In the genomic region with DNA sequence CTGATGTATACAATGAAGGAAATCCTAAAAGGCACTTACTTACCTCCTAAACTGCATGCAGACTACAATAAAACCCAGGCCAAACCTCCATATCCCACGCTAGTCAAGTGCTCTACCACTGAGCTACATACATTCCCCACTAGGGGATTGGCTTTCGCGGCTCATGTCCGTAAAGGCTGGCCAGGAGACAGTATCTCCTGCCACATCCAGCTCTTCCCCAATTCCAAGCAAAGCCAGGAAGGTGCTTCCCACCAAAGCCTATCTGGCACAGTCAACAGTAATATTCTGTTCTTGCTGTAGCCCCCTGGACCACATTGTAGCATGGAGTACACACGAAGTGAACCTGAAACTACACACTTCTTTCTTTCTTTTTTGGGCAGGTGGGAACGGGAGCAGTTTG, we compare ENCODE assay signal across 8 mouse cellular contexts. TPM values are rescaled to one million over a fixed set of nuclear protein-coding genes. Genes with fewer than 3 reads are reported as not detected.
DNase-seq lines count a peak whose midpoint lies in the region; ATAC-seq and TF ChIP-seq lines count a peak whose summit lies in the region.

No protein-coding gene starts in this region.

- no peak for TF ChIP-seq CTCF in heart, postnatal 0 days (IDR thresholded peaks at IDR 0.05; ENCODE audit: low read depth)

- H3K4me1 ChIP-seq in heart, embryonic 11.5 days (ENCODE audit: control insufficient read depth, insufficient read depth, low read length): peaks cover 11% of the 10 kb centered on the region
- peaks cover 14% of the 10 kb centered on the region for H3K4me1 ChIP-seq in heart, postnatal 0 days (ENCODE audit: control insufficient read depth, insufficient read depth)
- peaks cover 13% of the 10 kb centered on the region for H3K4me1 ChIP-seq in midbrain, embryonic 11.5 days (ENCODE audit: control insufficient read depth, insufficient read depth, low read length)

- H3K4me2 ChIP-seq in heart, embryonic 11.5 days: peak overlapping the region; percentile 87
- peak overlapping the region; percentile 95 for H3K4me2 ChIP-seq in heart, postnatal 0 days (ENCODE audit: low read depth, low read length)
- H3K4me2 ChIP-seq in midbrain, embryonic 11.5 days: peak overlapping the region; percentile 86

- no peak for ATAC-seq in heart, embryonic 11.5 days (replicated peaks; ENCODE audit: insufficient number of reproducible peaks, low FRiP score, low TSS enrichment)
- ATAC-seq in heart, postnatal 0 days (ENCODE audit: insufficient read depth, low read depth): no peak
- ATAC-seq in midbrain, embryonic 11.5 days (ENCODE audit: low FRiP score): no peak
- ATAC-seq in activated CD4-positive, CD25-positive, alpha-beta regulatory T cell, adult 4 months: no peak

- peak overlapping the region; percentile 76 for H3K4me3 ChIP-seq in heart, embryonic 11.5 days (ENCODE audit: low read depth, low read length)
- H3K4me3 ChIP-seq in heart, postnatal 0 days (ENCODE audit: low read depth, low read length): peak overlapping the region; percentile 87
- H3K4me3 ChIP-seq in midbrain, embryonic 11.5 days (ENCODE audit: low read depth, low read length): peak overlapping the region; percentile 69

- intact Hi-C loops in heart, postnatal 25 days (cut with DNase I): loop anchor here (5.0 kb wide), 1 partner anchor 43 kb away; the partner anchor contains the start of genes Emc1, Mrto4 and Ubr4

- 21% methylated on average over 6 of the region's 6 CpGs for WGBS in heart, embryonic 11.5 days (ENCODE audit: insufficient replicate concordance)
- WGBS in heart, postnatal 0 days: 32% methylated on average over 6 of the region's 6 CpGs
- WGBS in midbrain, embryonic 11.5 days: 23% methylated on average over 6 of the region's 6 CpGs

- DNase-seq in heart, postnatal 25 days (ENCODE audit: low spot score): no peak
- DNase-seq in ES-CJ7 (ENCODE audit: low read depth, low spot score): peak; percentile 51
- DNase-seq in heart, postnatal 0 days (ENCODE audit: low spot score): no peak
- DNase-seq in midbrain, embryonic 11.5 days (ENCODE audit: low spot score, missing footprints): no peak
- no peak for DNase-seq in thymus, postnatal 36 days
- DNase-seq in cerebellum, postnatal 10 days: no peak

- no peak for TF ChIP-seq EP300 in heart, postnatal 0 days (IDR thresholded peaks at IDR 0.05; ENCODE audit: low read depth)

- peaks cover 2% of the 10 kb centered on the region for H3K36me3 ChIP-seq in heart, embryonic 11.5 days (ENCODE audit: control insufficient read depth, insufficient read depth, low read length)
- H3K36me3 ChIP-seq in heart, postnatal 0 days (replicated peaks; ENCODE audit: control insufficient read depth, insufficient read depth, low read length): peaks cover 14% of the 10 kb centered on the region; the same call in 1 of the 2 replicates
- H3K36me3 ChIP-seq in midbrain, embryonic 11.5 days (ENCODE audit: control insufficient read depth, insufficient read depth, low read length): peaks cover 4% of the 10 kb centered on the region

- no peak overlapping the region for H3K27ac ChIP-seq in heart, embryonic 11.5 days (ENCODE audit: low read depth, low read length)
- H3K27ac ChIP-seq in heart, postnatal 0 days (ENCODE audit: low read depth): no peak overlapping the region
- no peak overlapping the region for H3K27ac ChIP-seq in midbrain, embryonic 11.5 days (ENCODE audit: low read depth, low read length)

- H3K27me3 ChIP-seq in heart, embryonic 11.5 days (ENCODE audit: control insufficient read depth, insufficient read depth, low read length): no peaks in the 10 kb centered on the region
- H3K27me3 ChIP-seq in heart, postnatal 0 days (ENCODE audit: control insufficient read depth, insufficient read depth, low read length): no peaks in the 10 kb centered on the region
- H3K27me3 ChIP-seq in midbrain, embryonic 11.5 days (ENCODE audit: control insufficient read depth, insufficient read depth, low read length): no peaks in the 10 kb centered on the region; the same call in 1 of the 2 replicates

- H3K9me3 ChIP-seq in heart, embryonic 11.5 days (replicated peaks; ENCODE audit: control insufficient read depth, low read length): no peaks in the 10 kb centered on the region
- H3K9me3 ChIP-seq in heart, postnatal 0 days (replicated peaks; ENCODE audit: control insufficient read depth, low read length): no peaks in the 10 kb centered on the region
- H3K9me3 ChIP-seq in midbrain, embryonic 11.5 days (ENCODE audit: control insufficient read depth, low read length): no peaks in the 10 kb centered on the region

- H3K9ac ChIP-seq in heart, embryonic 11.5 days (ENCODE audit: low read depth, low read length): peak overlapping the region; percentile 88
- peak overlapping the region; percentile 67; the same call in 1 of the 2 replicates for H3K9ac ChIP-seq in heart, postnatal 0 days (replicated peaks; ENCODE audit: low read depth, low read length)
- H3K9ac ChIP-seq in midbrain, embryonic 11.5 days (ENCODE audit: low read length): peak overlapping the region; percentile 88

RNA-seq across cellular contexts. Expression of gene Pqlc2, which starts 0.9 kb away (rescaled TPM):
- polyA plus RNA-seq in heart, embryonic 11.5 days (2014; fragmentation: Nextera tagmentation; extraction: Ambion mirVana): 11.3 and 12.8 TPM in 2 replicates
- 1 to 10 TPM; 6.4 to 6.6 TPM for total RNA-seq in heart, postnatal 25 days (2021)
- total RNA-seq in heart, postnatal 0 days (2014; rRNA removed; ENCODE audit: low replicate concordance): 6.8 and 20.6 TPM in 2 replicates
- polyA plus RNA-seq in heart, postnatal 0 days (2015; fragmentation: Nextera tagmentation; extraction: Ambion mirVana): 7.7 and 8.3 TPM in 2 replicates
- polyA plus RNA-seq in midbrain, embryonic 11.5 days (2014; fragmentation: Nextera tagmentation; extraction: Ambion mirVana): 12.7 and 12.9 TPM in 2 replicates
- polyA plus RNA-seq in activated CD4-positive, CD25-positive, alpha-beta regulatory T cell, adult 4 months (2017; shearing (Covaris generic)): 1 to 10 TPM; 7.6 to 9.9 TPM

RNA-seq across cellular contexts. Expression of gene Akr7a5, which starts 0.9 kb away (rescaled TPM):
- polyA plus RNA-seq in heart, embryonic 11.5 days (2014; fragmentation: Nextera tagmentation; extraction: Ambion mirVana): 51.1 and 53.7 TPM in 2 replicates
- total RNA-seq in heart, postnatal 25 days (2021): 10 to 100 TPM; 42.6 to 46.8 TPM
- 62.5 and 67.1 TPM in 2 replicates for total RNA-seq in heart, postnatal 0 days (2014; rRNA removed; ENCODE audit: low replicate concordance)
- polyA plus RNA-seq in heart, postnatal 0 days (2015; fragmentation: Nextera tagmentation; extraction: Ambion mirVana): 65.3 and 66.4 TPM in 2 replicates
- polyA plus RNA-seq in midbrain, embryonic 11.5 days (2014; fragmentation: Nextera tagmentation; extraction: Ambion mirVana): 71.6 and 78.5 TPM in 2 replicates
- polyA plus RNA-seq in activated CD4-positive, CD25-positive, alpha-beta regulatory T cell, adult 4 months (2017; shearing (Covaris generic)): 1 to 10 TPM; 7.5 to 8.2 TPM

RNA-seq across cellular contexts. Expression of gene Mrto4, which starts 42.7 kb away (rescaled TPM):
- polyA plus RNA-seq in heart, embryonic 11.5 days (2014; fragmentation: Nextera tagmentation; extraction: Ambion mirVana): 88.6 and 98.2 TPM in 2 replicates
- total RNA-seq in heart, postnatal 25 days (2021): 10 to 100 TPM; 30.1 to 30.5 TPM
- 31.3 and 43.4 TPM in 2 replicates for total RNA-seq in heart, postnatal 0 days (2014; rRNA removed; ENCODE audit: low replicate concordance)
- 41.5 and 45.1 TPM in 2 replicates for polyA plus RNA-seq in heart, postnatal 0 days (2015; fragmentation: Nextera tagmentation; extraction: Ambion mirVana)
- polyA plus RNA-seq in midbrain, embryonic 11.5 days (2014; fragmentation: Nextera tagmentation; extraction: Ambion mirVana): 114 and 122 TPM in 2 replicates
- 10 to 100 TPM; 39.1 to 56.7 TPM for polyA plus RNA-seq in activated CD4-positive, CD25-positive, alpha-beta regulatory T cell, adult 4 months (2017; shearing (Covaris generic))

RNA-seq across cellular contexts. Expression of gene Emc1, which starts 42.7 kb away (rescaled TPM):
- 31.8 and 38.4 TPM in 2 replicates for polyA plus RNA-seq in heart, embryonic 11.5 days (2014; fragmentation: Nextera tagmentation; extraction: Ambion mirVana)
- 10 to 100 TPM; 42.0 to 45.1 TPM for total RNA-seq in heart, postnatal 25 days (2021)
- total RNA-seq in heart, postnatal 0 days (2014; rRNA removed; ENCODE audit: low replicate concordance): 41.5 and 48.4 TPM in 2 replicates
- 24.0 and 25.3 TPM in 2 replicates for polyA plus RNA-seq in heart, postnatal 0 days (2015; fragmentation: Nextera tagmentation; extraction: Ambion mirVana)
- 18.1 and 18.8 TPM in 2 replicates for polyA plus RNA-seq in midbrain, embryonic 11.5 days (2014; fragmentation: Nextera tagmentation; extraction: Ambion mirVana)
- 10 to 100 TPM; 19.9 to 20.6 TPM for polyA plus RNA-seq in activated CD4-positive, CD25-positive, alpha-beta regulatory T cell, adult 4 months (2017; shearing (Covaris generic))

RNA-seq across cellular contexts. Expression of gene Ubr4, which starts 42.8 kb away (rescaled TPM):
- polyA plus RNA-seq in heart, embryonic 11.5 days (2014; fragmentation: Nextera tagmentation; extraction: Ambion mirVana): 69.0 and 71.5 TPM in 2 replicates
- total RNA-seq in heart, postnatal 25 days (2021): 10 to 100 TPM; 87.4 to 98.3 TPM
- 80.6 and 120 TPM in 2 replicates for total RNA-seq in heart, postnatal 0 days (2014; rRNA removed; ENCODE audit: low replicate concordance)
- polyA plus RNA-seq in heart, postnatal 0 days (2015; fragmentation: Nextera tagmentation; extraction: Ambion mirVana): 34.5 and 41.0 TPM in 2 replicates
- polyA plus RNA-seq in midbrain, embryonic 11.5 days (2014; fragmentation: Nextera tagmentation; extraction: Ambion mirVana): 63.6 and 79.2 TPM in 2 replicates
- polyA plus RNA-seq in activated CD4-positive, CD25-positive, alpha-beta regulatory T cell, adult 4 months (2017; shearing (Covaris generic)): 10 to 100 TPM; 40.6 to 63.7 TPM
